Mouse (Mus musculus): Measurements from ENCODE around the gene Mrpl22.
"Not testable (repeated sequence)": the region's sequence is repeated elsewhere in the genome, so short reads cannot be mapped to it uniquely, and the experiment has no call there.

The Mrpl22 gene

GRCm38 (mm10) chr11:58180756-58181155, 9.3 kb downstream of the Mrpl22 start:
- no peak for DNase-seq (ENCODE audit: low spot score in 2 of 2)

DNA sequence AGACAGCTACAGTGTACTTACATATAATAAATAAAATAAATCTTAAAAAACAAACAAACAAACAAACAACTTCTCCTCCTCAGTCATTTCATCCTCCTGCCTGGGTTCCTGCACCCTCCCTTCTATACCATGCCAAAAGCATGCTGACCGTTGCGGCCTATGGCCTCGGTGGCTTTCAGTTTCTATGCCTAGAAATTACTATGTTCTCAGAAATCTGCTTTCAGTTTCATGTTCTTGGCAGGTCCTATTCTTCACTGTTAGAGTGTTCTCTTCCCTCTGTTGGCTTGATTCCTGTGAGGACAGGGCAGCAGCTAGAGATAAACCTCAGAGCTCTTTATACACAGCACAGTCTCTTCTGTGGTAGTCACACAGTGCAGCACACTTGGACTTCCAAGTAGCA, 12.1 kb downstream of the Mrpl22 start:
- DNase-seq (ENCODE audit: low spot score in 2 of 2): no peak

- no peak for DNase-seq (ENCODE audit: low spot score in 2 of 2)
These were observed 18.2 kb downstream of the Mrpl22 start for GRCm38 (mm10) chr11:58189675-58190074.

DNA sequence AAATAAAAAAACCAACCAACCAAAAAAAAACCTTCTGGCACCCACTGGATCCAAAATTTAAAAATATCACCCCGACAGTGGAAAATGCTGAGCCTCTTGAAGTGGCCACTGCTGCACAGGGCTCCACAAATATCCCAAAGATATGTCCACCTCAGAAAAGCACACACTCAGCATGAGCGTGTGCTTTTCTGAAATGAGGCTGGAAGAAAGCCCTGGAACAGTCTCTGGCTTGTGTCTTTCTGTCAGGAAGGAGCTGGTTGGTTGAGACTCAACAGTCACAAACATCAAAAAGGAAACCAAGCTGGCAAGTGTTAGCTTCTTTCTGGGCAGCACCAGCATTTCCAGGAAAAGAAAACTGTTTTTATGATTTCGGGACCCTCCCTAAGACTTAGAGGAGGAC, 21.9 kb downstream of the Mrpl22 start:
- DNase-seq (ENCODE audit: low spot score in 2 of 2): no peak

GRCm38 (mm10) chr11:58193860-58194520, 22.5 kb downstream of the Mrpl22 start:
- no peak for DNase-seq (ENCODE audit: low spot score in 2 of 2)

DNA sequence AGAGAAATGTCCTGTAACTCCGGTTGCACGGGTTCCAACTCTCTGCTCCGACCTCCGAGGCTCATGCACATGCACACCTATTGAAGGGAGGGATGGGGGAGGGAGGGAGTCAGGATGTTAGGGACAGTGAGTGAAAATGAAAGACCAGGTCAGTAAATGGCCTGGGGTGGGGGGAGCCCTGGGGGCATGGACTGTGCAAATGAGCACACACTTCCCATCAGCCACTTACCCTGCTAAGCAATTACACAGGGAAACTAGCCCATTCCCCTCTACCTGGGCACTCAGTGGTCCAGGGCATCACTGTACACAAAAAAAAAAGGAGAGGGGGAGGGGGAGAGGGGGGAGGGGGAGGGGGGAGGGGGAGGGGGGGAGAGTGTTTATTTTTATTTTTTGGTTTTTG, 27.2 kb downstream of the Mrpl22 start:
- no peak for DNase-seq (ENCODE audit: low spot score in 2 of 2)

DNA sequence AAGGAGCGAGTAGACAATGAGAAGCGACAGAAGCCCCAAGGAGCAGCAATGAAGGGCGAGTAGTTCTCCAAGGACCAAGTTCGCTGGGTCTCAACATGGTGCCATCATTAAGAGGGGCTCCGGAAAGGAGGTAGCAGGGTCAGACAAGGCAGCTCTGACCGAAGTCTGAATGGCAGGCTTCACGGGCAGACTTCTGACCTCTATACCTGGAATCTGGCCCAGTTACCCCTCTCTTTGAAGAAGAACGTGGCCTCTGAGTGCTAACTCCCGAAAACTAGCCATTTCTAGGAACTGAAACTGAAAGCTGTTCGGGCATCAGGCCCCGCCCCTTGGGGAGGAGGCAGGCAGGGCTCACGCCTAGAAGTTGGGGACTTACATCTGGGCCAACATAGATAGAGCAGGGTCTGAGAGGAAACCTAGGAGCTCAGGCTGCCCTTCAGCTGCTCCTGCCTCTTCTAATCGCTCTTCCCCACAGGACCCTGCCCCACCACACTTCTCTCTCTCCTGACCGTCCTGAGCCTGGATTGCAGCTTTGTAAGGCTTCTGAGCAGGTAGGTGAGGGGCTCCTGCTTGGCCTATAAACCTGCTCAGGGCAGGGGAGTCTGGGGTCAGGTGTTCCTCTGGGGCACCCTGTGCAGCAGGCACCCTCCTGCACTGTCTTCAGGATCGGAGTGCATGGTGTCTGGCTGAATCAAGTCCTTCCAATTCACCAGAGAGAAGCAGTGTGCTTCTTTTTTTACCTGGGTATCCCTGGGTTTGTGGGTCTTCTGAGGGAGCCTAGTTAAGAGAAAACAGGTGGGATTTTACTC, 28.0 kb downstream of the Mrpl22 start, which contains the start of the genes Igtp and Irgm2:
Gene Igtp (plus strand): TSS at position 328 of the 809 bp plus-strand sequence.
Gene Irgm2 (plus strand): TSS at position 390 of the 809 bp plus-strand sequence.
- DNase-seq (ENCODE audit: low spot score in 2 of 2): peak; percentile 49 to 54

GRCm38 (mm10) chr11:58200226-58200625, 28.8 kb downstream of the Mrpl22 start:
- DNase-seq (ENCODE audit: low spot score in 2 of 2): no peak

DNA sequence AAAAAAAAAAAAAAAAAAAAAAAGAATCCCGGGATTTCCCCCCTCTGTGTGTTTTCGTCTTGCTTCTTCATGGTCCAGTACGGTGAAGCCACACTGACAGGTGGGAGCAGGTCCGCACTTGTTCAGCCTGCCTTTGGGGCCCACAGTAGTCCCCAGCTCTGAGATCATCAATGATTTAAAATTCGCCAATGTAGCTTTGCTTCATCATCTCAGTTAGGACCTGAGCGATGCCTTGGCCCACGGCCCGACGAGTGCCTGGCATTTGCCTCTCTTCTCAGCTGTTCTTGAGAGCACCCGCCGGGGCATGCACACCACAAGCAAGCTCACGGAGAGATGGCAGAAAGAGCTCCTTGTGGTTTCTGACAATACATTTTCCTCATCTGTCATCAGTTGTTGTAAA, 29.6 kb downstream of the Mrpl22 start:
- DNase-seq (ENCODE audit: low spot score in 2 of 2): no peak

DNA sequence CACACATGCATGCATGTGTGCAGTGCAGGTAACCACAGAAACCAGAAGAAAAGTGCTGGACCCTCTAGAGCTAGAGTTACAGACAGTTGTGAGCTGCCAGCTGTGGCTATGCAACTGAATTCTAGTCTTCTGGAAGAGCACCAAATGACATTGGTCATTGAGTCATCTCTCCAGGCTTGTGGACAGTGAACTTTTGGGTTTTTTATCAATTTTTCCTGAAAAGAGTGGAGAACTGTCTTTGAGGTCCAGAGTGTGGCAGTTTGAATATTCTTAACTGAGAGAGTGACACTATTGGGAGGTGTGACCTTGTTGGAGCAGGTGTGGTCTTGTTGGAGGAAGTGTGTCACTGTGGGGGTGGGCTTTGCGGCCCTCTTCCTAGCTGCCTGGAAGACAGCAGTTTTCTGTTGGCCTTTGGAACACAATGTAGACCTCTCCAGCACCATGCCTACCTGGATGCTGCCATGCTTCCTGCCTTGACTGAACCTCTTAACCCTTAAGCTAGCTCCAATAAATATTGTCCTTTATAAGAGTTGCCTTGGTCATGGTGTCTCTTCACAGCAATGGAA, 38.9 kb downstream of the Mrpl22 start:
- no peak for DNase-seq (ENCODE audit: low spot score in 2 of 2)

DNA sequence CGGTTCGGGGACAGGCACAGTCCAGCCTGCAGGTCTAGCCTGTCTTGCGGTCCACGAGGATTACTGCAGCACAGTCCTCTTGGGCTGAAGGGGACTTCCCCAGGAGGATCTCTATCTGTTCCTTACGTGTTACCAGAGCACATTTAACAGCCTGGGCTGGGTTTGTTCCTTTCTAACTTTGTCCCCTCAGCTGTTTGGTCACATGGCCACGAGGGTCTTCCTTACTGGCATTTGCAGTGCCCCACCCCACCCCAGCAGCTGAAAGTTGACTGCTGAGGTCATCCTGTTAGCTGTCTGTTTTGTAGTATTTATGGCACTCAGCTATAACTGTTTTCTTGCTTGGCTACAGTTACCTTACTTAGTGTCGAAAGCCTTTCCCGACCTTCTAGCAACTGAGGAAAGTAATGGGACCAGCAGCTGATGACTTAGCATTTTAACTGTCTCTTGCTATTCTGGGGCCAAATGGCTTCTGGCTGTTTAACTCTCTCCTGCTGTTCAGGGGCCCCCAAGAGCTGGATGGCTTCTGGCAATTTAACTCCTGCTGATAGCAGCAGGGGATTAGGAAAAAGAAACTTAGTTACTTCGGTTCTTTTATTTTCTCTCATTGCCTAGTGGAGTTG, 39.7 kb downstream of the Mrpl22 start:
- DNase-seq (ENCODE audit: low spot score in 2 of 2): no peak

- no peak for DNase-seq (ENCODE audit: low spot score in 2 of 2)
These were observed 40.2 kb downstream of the Mrpl22 start for GRCm38 (mm10) chr11:58211682-58212067.

- no peak for DNase-seq (ENCODE audit: low spot score in 2 of 2)
These were observed 42.3 kb downstream of the Mrpl22 start for GRCm38 (mm10) chr11:58213673-58214342.

DNA sequence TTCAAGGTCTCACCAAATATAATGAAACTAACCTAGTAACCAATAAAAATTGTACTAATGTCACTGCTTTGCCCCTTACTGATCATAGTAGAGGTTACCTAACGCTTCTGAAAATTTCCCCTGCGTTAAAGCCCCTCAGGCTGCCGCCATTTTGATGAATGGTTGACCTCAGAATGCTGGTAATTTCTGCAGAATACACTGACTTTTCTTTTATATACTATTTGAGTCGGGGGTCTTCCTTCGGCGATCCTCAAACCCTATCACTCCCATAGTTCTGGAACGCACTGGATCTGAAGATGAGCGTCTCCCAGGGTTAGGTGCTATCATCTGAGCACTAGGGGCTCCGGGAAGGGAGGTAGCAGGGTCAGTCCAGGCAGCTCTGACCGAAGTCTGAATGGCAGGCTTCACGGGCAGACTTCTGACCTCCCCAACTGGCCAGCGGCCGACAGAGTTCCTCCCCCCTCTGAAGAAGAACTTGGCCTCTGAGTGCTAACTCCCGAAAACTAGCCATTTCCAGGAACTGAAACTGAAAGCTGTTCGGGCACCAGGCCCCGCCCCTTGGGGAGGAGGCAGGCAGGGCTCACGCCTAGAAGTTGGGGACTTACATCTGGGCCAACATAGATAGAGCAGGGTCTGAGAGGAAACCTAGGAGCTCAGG, 43.1 kb downstream of the Mrpl22 start:
- DNase-seq (ENCODE audit: low spot score in 2 of 2): peak; percentile 47 to 70

DNA sequence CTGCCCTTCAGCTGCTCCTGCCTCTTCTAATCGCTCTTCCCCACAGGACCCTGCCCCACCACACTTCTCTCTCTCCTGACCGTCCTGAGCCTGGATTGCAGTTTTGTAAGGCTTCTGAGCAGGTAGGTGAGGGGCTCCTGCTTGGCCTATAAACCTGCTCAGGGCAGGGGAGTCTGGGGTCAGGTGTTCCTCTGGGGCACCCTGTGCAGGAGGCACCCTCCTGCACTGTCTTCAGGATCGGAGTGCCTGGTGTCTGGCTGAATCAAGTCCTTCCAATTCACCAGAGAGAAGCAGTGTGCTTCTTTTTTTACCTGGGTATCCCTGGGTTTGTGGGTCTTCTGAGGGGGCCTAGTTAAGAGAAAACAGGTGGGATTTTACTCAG, 43.6 kb downstream of the Mrpl22 start:
- not testable (repeated sequence) for DNase-seq (ENCODE audit: low spot score in 2 of 2)

DNA sequence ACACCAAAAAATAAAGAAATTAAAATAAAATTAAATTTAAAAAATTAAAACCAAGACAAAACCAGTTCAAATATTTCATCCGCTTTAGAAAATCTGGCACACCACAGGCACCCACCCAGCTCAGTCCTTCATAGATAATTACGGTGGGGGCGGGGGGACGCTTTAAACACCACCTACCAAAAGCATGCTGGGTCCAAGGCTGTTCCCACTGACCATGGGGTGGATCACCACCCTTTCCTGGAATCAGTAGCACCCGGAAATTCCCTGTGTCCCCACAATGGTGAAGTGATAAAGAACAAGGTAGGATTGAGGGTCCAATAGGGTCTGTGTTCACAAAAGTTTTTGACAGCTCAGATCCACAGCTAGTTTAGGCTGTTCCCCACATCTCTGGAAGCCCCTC, 44.4 kb downstream of the Mrpl22 start:
- no peak for DNase-seq (ENCODE audit: low spot score in 2 of 2)

- DNase-seq (ENCODE audit: low spot score in 2 of 2): no peak
These were observed 45.4 kb downstream of the Mrpl22 start for GRCm38 (mm10) chr11:58216823-58217222.

GRCm38 (mm10) chr11:58223751-58224150, 52.3 kb downstream of the Mrpl22 start:
- DNase-seq (ENCODE audit: low spot score in 2 of 2): no peak

DNA sequence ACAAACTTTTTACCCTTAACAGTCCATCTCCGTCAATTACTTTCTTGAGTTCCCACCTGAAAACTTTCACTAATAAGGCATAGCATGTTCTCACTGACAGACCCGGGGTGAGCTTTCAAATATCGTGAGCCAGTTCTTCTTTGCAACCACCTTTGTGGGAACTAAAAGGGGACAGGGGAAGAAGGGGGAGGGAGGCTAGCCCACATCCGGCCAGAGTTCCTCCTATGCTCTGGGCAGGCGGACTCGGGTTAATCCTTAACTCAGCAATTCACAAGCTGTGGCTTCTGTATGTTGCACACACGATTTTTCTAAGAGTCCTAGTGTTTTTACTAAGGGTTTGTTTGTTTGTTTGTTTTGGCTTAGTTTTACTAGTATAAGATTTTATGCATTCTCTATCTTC, 52.9 kb downstream of the Mrpl22 start:
- DNase-seq (ENCODE audit: low spot score in 2 of 2): peak in 1 of 2 experiments; percentile 13

- DNase-seq (ENCODE audit: low spot score in 2 of 2): not testable (repeated sequence)
These were observed 53.4 kb downstream of the Mrpl22 start for GRCm38 (mm10) chr11:58224872-58225271.

- DNase-seq (ENCODE audit: low spot score in 2 of 2): peak in 1 of 2 experiments; percentile 53
These were observed 54.2 kb downstream of the Mrpl22 start for GRCm38 (mm10) chr11:58225655-58226054.
